Mouse (Mus musculus) CH12.LX (cell line): ENCODE measurements around the gene Aasdh. TPM values are rescaled to one million over a fixed set of nuclear protein-coding genes. Genes with fewer than 3 reads are reported as not detected.
A peak's percentile ranks its signal among the peaks of the same experiment; 100 is the strongest.

Experiments
- DNase-seq: peaks from one replicate; pipeline ENCODE4 v3.0.0-alpha.2; 2013; ENCODE audit errors: extremely low read depth
- H3K27ac ChIP-seq: 2 replicates; pipeline ENCODE4 v1.5.1; 2012; ENCODE audit warnings: low read depth, mild to moderate bottlenecking, control low read depth, moderate library complexity; ENCODE audit not compliant: insufficient read depth
- H3K27me3 ChIP-seq: replicated peaks from 2 replicates; pipeline ENCODE3; 2012; ENCODE audit warnings: inconsistent platforms
- H3K36me3 ChIP-seq, 2 experiments: replicated peaks in 1 of 2; 2 replicates each; pipeline versions ENCODE3 to v1.6.1; 2012; ENCODE audit warnings: inconsistent platforms in 1 of 2, low read length in 1 of 2, mild to moderate bottlenecking in 1 of 2, mixed read lengths in 1 of 2, moderate library complexity in 1 of 2; ENCODE audit not compliant: control insufficient read depth in 1 of 2, insufficient read depth in 1 of 2
- H3K4me1 ChIP-seq, 2 experiments: 2 replicates each; pipeline ENCODE4 v1.6.1; 2012; ENCODE audit warnings: inconsistent platforms in 1 of 2, moderate library complexity in 1 of 2; ENCODE audit not compliant: insufficient read depth in 2 of 2, control insufficient read depth in 1 of 2
- H3K4me2 ChIP-seq: 2 replicates; pipeline ENCODE4 v1.6.1; 2012; ENCODE audit warnings: low read depth, mild to moderate bottlenecking, control low read depth; ENCODE audit not compliant: poor library complexity, insufficient read depth, severe bottlenecking
- H3K4me3 ChIP-seq, 3 experiments: fragments of 150-350 bp in 1 of 3; sonication (generic) in 1 of 3; replicated peaks in 1 of 3; 2 replicates each; pipeline versions ENCODE3 to v1.5.1; 2011 to 2012; ENCODE audit warnings: low read depth in 2 of 3, low read length in 2 of 3, mild to moderate bottlenecking in 2 of 3, moderate library complexity in 2 of 3, control low read depth in 1 of 3, improper control_type of control experiment in 1 of 3, inconsistent platforms in 1 of 3, mixed read lengths in 1 of 3; ENCODE audit not compliant: poor library complexity in 1 of 3
- H3K79me2 ChIP-seq: replicated peaks from 2 replicates; pipeline ENCODE4 v1.6.1; 2012; ENCODE audit warnings: mild to moderate bottlenecking, moderate library complexity; ENCODE audit not compliant: control insufficient read depth, poor library complexity, insufficient read depth, severe bottlenecking; ENCODE audit errors: extremely low read depth
- H3K9ac ChIP-seq: 2 replicates; pipeline ENCODE4 v1.6.1; 2012; ENCODE audit warnings: low read depth, mild to moderate bottlenecking, control low read depth, moderate library complexity; ENCODE audit not compliant: insufficient read depth
- H3K9me3 ChIP-seq: replicated peaks from 2 replicates; pipeline ENCODE3; 2012; ENCODE audit warnings: low read length, inconsistent platforms, mixed read lengths
- CHD1 ChIP-seq: IDR thresholded peaks from 2 replicates; pipeline ENCODE4 v1.6.1; 2012; ENCODE audit warnings: low read depth, low read length, improper control_type of control experiment, inconsistent platforms
- CHD2 ChIP-seq: IDR thresholded peaks from 2 replicates; pipeline ENCODE4 v1.6.1; 2011; ENCODE audit warnings: low read length, improper control_type of control experiment
- E2F4 ChIP-seq: IDR thresholded peaks from 2 replicates; pipeline ENCODE4 v1.6.1; 2011; ENCODE audit warnings: low read depth, low read length, improper control_type of control experiment; ENCODE audit not compliant: insufficient replicate concordance
- ELF1 ChIP-seq: IDR thresholded peaks from 2 replicates; pipeline ENCODE4 v1.6.1; 2014; ENCODE audit warnings: low read depth, mild to moderate bottlenecking, inconsistent platforms, low read length, improper control_type of control experiment
- EP300 ChIP-seq: IDR thresholded peaks from 2 replicates; pipeline ENCODE4 v1.6.1; 2011; ENCODE audit warnings: low read length, improper control_type of control experiment
- ETS1 ChIP-seq: conservative IDR thresholded peaks from 2 replicates; pipeline ENCODE4 v1.6.1; 2012; ENCODE audit warnings: low read depth, mild to moderate bottlenecking, inconsistent platforms, low read length, improper control_type of control experiment, moderate library complexity
- HCFC1 ChIP-seq: IDR thresholded peaks from 2 replicates; pipeline ENCODE4 v1.6.1; 2012; ENCODE audit warnings: low read depth, mild to moderate bottlenecking, inconsistent platforms, low read length, improper control_type of control experiment
- IRF4 ChIP-seq: IDR thresholded peaks from 2 replicates; pipeline ENCODE4 v1.6.1; 2014; ENCODE audit warnings: low read depth, mild to moderate bottlenecking, inconsistent platforms, low read length, improper control_type of control experiment
- JUN ChIP-seq: IDR thresholded peaks from 2 replicates; pipeline ENCODE4 v1.6.1; 2011; ENCODE audit warnings: low read depth, mild to moderate bottlenecking, low read length, improper control_type of control experiment, moderate library complexity; ENCODE audit not compliant: insufficient read depth
- KAT2A ChIP-seq: IDR thresholded peaks from 2 replicates; pipeline ENCODE4 v1.6.1; 2012; ENCODE audit warnings: low read length, improper control_type of control experiment, inconsistent platforms; ENCODE audit not compliant: insufficient replicate concordance
- MAFK ChIP-seq: IDR thresholded peaks from 2 replicates; pipeline ENCODE4 v1.6.1; 2011; ENCODE audit warnings: low read length, improper control_type of control experiment; ENCODE audit not compliant: insufficient replicate concordance
- MAZ ChIP-seq: IDR thresholded peaks from 2 replicates; pipeline ENCODE4 v1.6.1; 2012; ENCODE audit warnings: low read depth, mild to moderate bottlenecking, inconsistent platforms, low read length, improper control_type of control experiment, moderate library complexity
- MEF2A ChIP-seq: IDR thresholded peaks from 2 replicates; pipeline ENCODE4 v1.6.1; 2014; ENCODE audit warnings: low read depth, mild to moderate bottlenecking, inconsistent platforms, low read length, improper control_type of control experiment, borderline replicate concordance
- MXI1 ChIP-seq: IDR thresholded peaks from 2 replicates; pipeline ENCODE4 v1.6.1; 2011; ENCODE audit warnings: mild to moderate bottlenecking, low read depth, low read length, improper control_type of control experiment
- MYC ChIP-seq: IDR thresholded peaks from 2 replicates; pipeline ENCODE4 v1.6.1; 2011; ENCODE audit warnings: low read depth, mild to moderate bottlenecking, improper control_type of control experiment, low read length
- POLR2AphosphoS2 ChIP-seq: IDR thresholded peaks from 2 replicates; pipeline ENCODE4 v1.6.1; 2011; ENCODE audit warnings: low read depth, low read length, improper control_type of control experiment
- SIN3A ChIP-seq: IDR thresholded peaks from 2 replicates; pipeline ENCODE4 v1.6.1; 2012; ENCODE audit warnings: low read length, improper control_type of control experiment, inconsistent platforms
- SMC3 ChIP-seq: IDR thresholded peaks from 2 replicates; pipeline ENCODE4 v1.6.1; 2011; ENCODE audit warnings: low read depth, low read length, improper control_type of control experiment
- UBTF ChIP-seq: IDR thresholded peaks from 2 replicates; pipeline ENCODE4 v1.6.1; 2012; ENCODE audit warnings: low read depth, mild to moderate bottlenecking, inconsistent platforms, low read length, improper control_type of control experiment, moderate library complexity
- USF1 ChIP-seq: IDR thresholded peaks from 2 replicates; pipeline ENCODE4 v1.6.1; 2014; ENCODE audit warnings: low read depth, mild to moderate bottlenecking, inconsistent platforms, low read length, improper control_type of control experiment
- USF2 ChIP-seq: conservative IDR thresholded peaks from 2 replicates; pipeline ENCODE4 v1.6.1; 2011; ENCODE audit warnings: low read depth, low read length, improper control_type of control experiment
- ZMIZ1 ChIP-seq: IDR thresholded peaks from 2 replicates; pipeline ENCODE4 v1.6.1; 2012; ENCODE audit warnings: low read depth, mild to moderate bottlenecking, inconsistent platforms, low read length, improper control_type of control experiment
- ZNF384 ChIP-seq: IDR thresholded peaks from 2 replicates; pipeline ENCODE4 v1.6.1; 2012; ENCODE audit warnings: low read depth, low read length, improper control_type of control experiment, inconsistent platforms
- dilution Hi-C: fragments of 300-500 bp; cut with MboI; formaldehyde crosslinking; loops from 2 replicates; pipeline ENCODE4 v1.14.3; 2020; ENCODE audit warnings: low sequenced_read_pairs; ENCODE audit not compliant: extremely low pct_unique_long_range_greater_than_20kb, extremely low pct_ligation_motif_present
- in situ Hi-C: fragments of 300-500 bp; cut with MboI; formaldehyde crosslinking; loops from 3 replicates; pipeline ENCODE4 v1.14.3; 2019; ENCODE audit warnings: low sequenced_read_pairs, low pct_ligation_motif_present, low pct_unique_long_range_greater_than_20kb, mixed read lengths
- polyA plus RNA-seq: library from polyadenylated mRNA; unstranded; fragments of >175 nt; gene quantifications from 2 replicates; pipeline ENCODE4 v1.2.1, GENCODE M21; 2012; ENCODE audit warnings: low read depth; ENCODE audit not compliant: insufficient read length
- total RNA-seq, 2 experiments: library from RNA; depleted of rRNA; stranded (reverse); fragments of 300-350 nt in 1 of 2; fragments of >200 nt in 1 of 2; gene quantifications; 2 replicates each; pipeline ENCODE4 v1.2.3; 2012 to 2014

Aasdh gene
- total and polyA plus RNA-seq, 3 experiments: 20.9 to 24.2 (median 21.0) TPM

- Histone ChIP-seq H3K27me3 (no peaks in the 10 kb centered on the region), H3K27ac (no peak overlapping the region), H3K36me3 (peaks cover 0 to 38% of the 10 kb centered on the region in 2 experiments), H3K79me2 (peaks cover 85% of the 10 kb centered on the region), H3K4me1 (peaks cover 14 to 50% of the 10 kb centered on the region in 2 experiments; a peak in 3 of 4 replicates), H3K4me2 (peak overlapping the region; percentile 90), H3K9ac (peak overlapping the region; percentile 47), H3K4me3 (peak overlapping the region in 2 of 3 experiments; percentile 19 to 27), H3K9me3 (no peaks in the 10 kb centered on the region)
- DNase-seq: no peak
- TF ChIP-seq KAT2A: no peak
- peak; percentile 75; the same call in 1 of the 2 replicates for TF ChIP-seq MXI1
- TF ChIP-seq ZMIZ1: peak; percentile 33; the same call in 1 of the 2 replicates
- peak; percentile 50; the same call in 1 of the 2 replicates for TF ChIP-seq MAZ
- no peak for TF ChIP-seq JUN
- TF ChIP-seq SIN3A: peak; percentile 44; the same call in 1 of the 2 replicates
- peak; percentile 37; the same call in 1 of the 2 replicates for TF ChIP-seq EP300
- peak; percentile 83 for TF ChIP-seq MEF2A
- no peak for TF ChIP-seq USF1
- dilution Hi-C loops (no loop called here), in situ Hi-C loops (no loop called here)
Measured at GRCm38 (mm10) chr5:76947758-76948157, 42.4 kb upstream of the Aasdh start.

GRCm38 (mm10) chr5:76947142-76947541 is 41.8 kb upstream of the Aasdh start:
- in situ Hi-C loops (no loop called here), dilution Hi-C loops (no loop called here)
- Histone ChIP-seq H3K79me2 (peaks cover 83% of the 10 kb centered on the region), H3K4me1 (peaks cover 14 to 56% of the 10 kb centered on the region in 2 experiments; a peak in 3 of 4 replicates), H3K27ac (no peak overlapping the region), H3K4me2 (peak overlapping the region; percentile 90), H3K9ac (peak overlapping the region; percentile 47; the same call in 1 of the 2 replicates), H3K27me3 (no peaks in the 10 kb centered on the region), H3K36me3 (peaks cover 2 to 41% of the 10 kb centered on the region in 2 experiments), H3K4me3 (peak overlapping the region in 1 of 3 experiments; percentile 19), H3K9me3 (no peaks in the 10 kb centered on the region)
- DNase-seq: no peak
- no peak for TF ChIP-seq E2F4
- TF ChIP-seq ZNF384: no peak
- no peak for TF ChIP-seq CHD1
- no peak for TF ChIP-seq SMC3
- no peak for TF ChIP-seq USF2
- no peak for TF ChIP-seq HCFC1
- no peak for TF ChIP-seq USF1
- no peak for TF ChIP-seq IRF4
- TF ChIP-seq JUN: no peak
- no peak for TF ChIP-seq MAZ
- no peak for TF ChIP-seq ELF1
- TF ChIP-seq UBTF: no peak
- TF ChIP-seq ZMIZ1: no peak
- TF ChIP-seq EP300: no peak
- no peak for TF ChIP-seq MAFK
- no peak for TF ChIP-seq MYC
- TF ChIP-seq POLR2AphosphoS2: no peak
- no peak for TF ChIP-seq CHD2
- TF ChIP-seq ETS1: no peak
